Comparison of ENCODE assay signal across 8 mouse cellular contexts in the genomic region with DNA sequence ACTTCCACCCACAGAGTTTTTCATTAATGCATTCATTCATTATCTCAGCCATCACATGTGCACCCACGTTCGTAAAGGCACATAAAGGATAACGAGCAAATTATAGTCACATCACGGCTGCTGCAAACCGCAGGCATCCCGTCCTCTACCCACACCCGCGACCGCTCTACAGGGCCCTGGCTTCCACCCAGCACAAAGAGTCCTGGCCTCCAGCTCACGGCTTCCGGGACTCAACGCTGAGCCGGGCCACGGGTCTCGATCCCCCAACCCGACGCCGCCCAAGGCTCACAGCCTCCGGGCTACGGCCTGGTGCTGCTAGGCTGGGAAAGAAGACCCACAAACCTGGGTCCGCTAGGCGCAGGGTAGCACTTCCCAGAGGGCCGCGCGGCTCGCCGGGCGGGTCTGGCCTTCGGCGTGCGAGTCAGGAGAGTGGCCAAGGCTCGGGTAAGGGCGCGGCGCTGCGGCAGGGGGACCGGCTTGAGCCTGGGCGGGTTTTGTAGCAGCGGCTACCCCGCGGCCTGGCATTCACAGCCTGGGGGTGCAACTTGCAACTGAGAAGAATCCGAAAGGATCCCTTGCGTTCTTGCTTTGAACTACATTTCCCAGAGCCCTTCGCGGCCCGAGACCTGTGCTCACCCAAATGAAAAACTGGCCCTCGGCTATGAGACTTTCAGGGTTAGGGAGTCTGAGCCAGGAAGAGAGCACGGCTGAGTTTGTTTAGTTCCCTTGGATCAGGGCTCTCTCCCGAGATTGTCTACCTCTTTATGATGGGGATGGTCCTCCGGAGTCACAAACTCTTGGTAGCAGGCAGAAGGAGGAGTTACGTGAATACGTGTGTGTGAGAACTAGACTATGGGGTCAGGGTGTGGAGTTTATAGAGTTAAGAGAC. TPM values are rescaled to one million over a fixed set of nuclear protein-coding genes. Genes with fewer than 3 reads are reported as not detected.
DNase-seq lines count a peak whose midpoint lies in the region; ATAC-seq and TF ChIP-seq lines count a peak whose summit lies in the region.

TSS of gene Zfp74 (minus strand) at position 577 of the 889 bp plus-strand sequence.

- DNase-seq in CD8-positive naive resting alpha-beta T cell, adult 2 months (ENCODE audit: low read depth in 2 of 2, low spot score in 2 of 2), result peak; percentile 60 to 70
- peak; percentile 65 for DNase-seq in c-Kit-positive CD71-negative TER-119-negative erythroid progenitor cells, embryonic 14.5 days (ENCODE audit: low read depth)
- DNase-seq in forebrain, embryonic 10.5 days (ENCODE audit: extremely low spot score, low spot score), result peak; percentile 85
- DNase-seq in kidney, postnatal 25 days, result peak; percentile 84 to 88
- DNase-seq in liver, embryonic 14.5 days (ENCODE audit: low read depth in 3 of 3, low spot score in 3 of 3), result peak; percentile 54 to 63 (median 58)
- peak; percentile 85 for DNase-seq in neural tube, embryonic 11.5 days (ENCODE audit: low spot score)
- DNase-seq in stomach, postnatal 0 days (ENCODE audit: low spot score), result peak; percentile 79

- H3K27me3 ChIP-seq in forebrain, embryonic 10.5 days (ENCODE audit: poor library complexity, severe bottlenecking), result no peaks in the 10 kb centered on the region
- no peaks in the 10 kb centered on the region for H3K27me3 ChIP-seq in heart, embryonic 15.5 days
- H3K27me3 ChIP-seq in liver, embryonic 14.5 days (ENCODE audit: control insufficient read depth, insufficient read depth, low read length), result no peaks in the 10 kb centered on the region
- no peaks in the 10 kb centered on the region for H3K27me3 ChIP-seq in neural tube, embryonic 11.5 days (ENCODE audit: control insufficient read depth, insufficient read depth, low read length)
- no peaks in the 10 kb centered on the region for H3K27me3 ChIP-seq in stomach, postnatal 0 days (ENCODE audit: control insufficient read depth, insufficient read depth, low read length)

- peak; percentile 86 for ATAC-seq in heart, embryonic 15.5 days (replicated peaks; ENCODE audit: insufficient number of reproducible peaks, insufficient read depth, low FRiP score, low read depth)
- peak; percentile 91 for ATAC-seq in liver, embryonic 14.5 days (ENCODE audit: insufficient read depth)
- peak; percentile 89 for ATAC-seq in neural tube, embryonic 11.5 days (ENCODE audit: insufficient read depth, low FRiP score, low TSS enrichment)
- ATAC-seq in stomach, postnatal 0 days (ENCODE audit: low FRiP score, low TSS enrichment), result peak; percentile 85

- H3K4me1 ChIP-seq in forebrain, embryonic 10.5 days, result peaks cover 16% of the 10 kb centered on the region
- H3K4me1 ChIP-seq in heart, embryonic 15.5 days (replicated peaks), result peaks cover 3% of the 10 kb centered on the region
- H3K4me1 ChIP-seq in liver, embryonic 14.5 days (replicated peaks; ENCODE audit: control insufficient read depth in 2 of 2, insufficient read depth in 2 of 2, low read length in 1 of 2), result peaks cover 2% of the 10 kb centered on the region in 2 experiments; a peak in 2 of 4 replicates
- H3K4me1 ChIP-seq in neural tube, embryonic 11.5 days (ENCODE audit: control insufficient read depth, insufficient read depth, low read length), result no peaks in the 10 kb centered on the region
- no peaks in the 10 kb centered on the region for H3K4me1 ChIP-seq in stomach, postnatal 0 days (replicated peaks; ENCODE audit: control insufficient read depth, insufficient read depth)

- H3K4me3 ChIP-seq in forebrain, embryonic 10.5 days, result peak within 1 kb of the TSS; percentile 69
- H3K4me3 ChIP-seq in heart, embryonic 15.5 days, result peak within 1 kb of the TSS; percentile 90
- H3K4me3 ChIP-seq in liver, embryonic 14.5 days (ENCODE audit: insufficient read depth in 1 of 2, low read depth in 2 of 2, low read length in 2 of 2), result peak within 1 kb of the TSS; percentile 59 to 71
- H3K4me3 ChIP-seq in neural tube, embryonic 11.5 days (ENCODE audit: low read depth, low read length), result peak within 1 kb of the TSS; percentile 63
- peak within 1 kb of the TSS; percentile 80 for H3K4me3 ChIP-seq in stomach, postnatal 0 days (ENCODE audit: low read depth, low read length)

- H3K9me3 ChIP-seq in forebrain, embryonic 10.5 days, result no peaks in the 10 kb centered on the region
- no peaks in the 10 kb centered on the region for H3K9me3 ChIP-seq in heart, embryonic 15.5 days (replicated peaks)
- no peaks in the 10 kb centered on the region for H3K9me3 ChIP-seq in liver, embryonic 14.5 days (ENCODE audit: control insufficient read depth, low read length)
- H3K9me3 ChIP-seq in neural tube, embryonic 11.5 days (ENCODE audit: control insufficient read depth, low read length), result no peaks in the 10 kb centered on the region
- no peaks in the 10 kb centered on the region for H3K9me3 ChIP-seq in stomach, postnatal 0 days (ENCODE audit: control insufficient read depth, low read length)

- TF ChIP-seq CTCF in liver, embryonic 14.5 days (IDR thresholded peaks at IDR 0.05; ENCODE audit: low read depth), result peak; percentile 18; the same call in 1 of the 2 replicates
- TF ChIP-seq CTCF in stomach, postnatal 0 days (IDR thresholded peaks at IDR 0.05; ENCODE audit: low read depth), result peak; percentile 26

- H3K36me3 ChIP-seq in forebrain, embryonic 10.5 days (replicated peaks), result peaks cover 28% of the 10 kb centered on the region
- peaks cover 9% of the 10 kb centered on the region for H3K36me3 ChIP-seq in heart, embryonic 15.5 days
- H3K36me3 ChIP-seq in liver, embryonic 14.5 days (replicated peaks; ENCODE audit: control insufficient read depth, insufficient read depth, low read depth), result no peaks in the 10 kb centered on the region
- no peaks in the 10 kb centered on the region for H3K36me3 ChIP-seq in neural tube, embryonic 11.5 days (ENCODE audit: control insufficient read depth, insufficient read depth, low read length)
- H3K36me3 ChIP-seq in stomach, postnatal 0 days (ENCODE audit: control insufficient read depth, insufficient read depth, low read length), result no peaks in the 10 kb centered on the region

- no peak for TF ChIP-seq EP300 in liver, embryonic 14.5 days (IDR thresholded peaks at IDR 0.05; ENCODE audit: low read depth)
- no peak for TF ChIP-seq EP300 in stomach, postnatal 0 days (optimal IDR thresholded peaks at IDR 0.05)

- WGBS in forebrain, embryonic 10.5 days, result 1% methylated on average over 52 of the region's 52 CpGs
- WGBS in heart, embryonic 15.5 days, result under 1% methylated on average over 52 of the region's 52 CpGs
- 1% methylated on average over 52 of the region's 52 CpGs for WGBS in liver, embryonic 14.5 days (ENCODE audit: insufficient replicate concordance)
- 2% methylated on average over 52 of the region's 52 CpGs for WGBS in neural tube, embryonic 11.5 days
- WGBS in stomach, postnatal 0 days, result under 1% methylated on average over 46 of the region's 52 CpGs

- H3K4me2 ChIP-seq in heart, embryonic 15.5 days, result peak within 1 kb of the TSS; percentile 77
- peak within 1 kb of the TSS; percentile 87 for H3K4me2 ChIP-seq in liver, embryonic 14.5 days (ENCODE audit: low read depth)
- H3K4me2 ChIP-seq in neural tube, embryonic 11.5 days (ENCODE audit: low read depth), result peak within 1 kb of the TSS; percentile 54
- H3K4me2 ChIP-seq in stomach, postnatal 0 days (replicated peaks; ENCODE audit: low read depth), result peak within 1 kb of the TSS; percentile 71

- H3K27ac ChIP-seq in forebrain, embryonic 10.5 days, result peak within 1 kb of the TSS; percentile 95
- H3K27ac ChIP-seq in heart, embryonic 15.5 days, result peak within 1 kb of the TSS; percentile 92
- peak within 1 kb of the TSS; percentile 79 for H3K27ac ChIP-seq in liver, embryonic 14.5 days
- peak within 1 kb of the TSS; percentile 85 for H3K27ac ChIP-seq in neural tube, embryonic 11.5 days (ENCODE audit: low read depth, low read length)
- peak within 1 kb of the TSS; percentile 92 for H3K27ac ChIP-seq in stomach, postnatal 0 days (replicated peaks)

- H3K9ac ChIP-seq in heart, embryonic 15.5 days, result peak within 1 kb of the TSS; percentile 92
- H3K9ac ChIP-seq in liver, embryonic 14.5 days (replicated peaks), result peak within 1 kb of the TSS; percentile 85
- peak within 1 kb of the TSS; percentile 91 for H3K9ac ChIP-seq in neural tube, embryonic 11.5 days (ENCODE audit: low read length)
- H3K9ac ChIP-seq in stomach, postnatal 0 days (ENCODE audit: low read length), result peak within 1 kb of the TSS; percentile 89

RNA-seq across cellular contexts. Expression of gene Zfp74, which starts in this region (rescaled TPM):
- 13.5 and 13.8 TPM in 2 replicates for polyA plus RNA-seq in forebrain, embryonic 10.5 days (2016; fragmentation: Nextera tagmentation; extraction: Ambion mirVana)
- 6.7 and 9.4 TPM in 2 replicates for polyA plus RNA-seq in heart, embryonic 15.5 days (2015; fragmentation: Nextera tagmentation; extraction: Ambion mirVana)
- 1.5 and 1.7 TPM in 2 replicates for polyA plus RNA-seq in liver, embryonic 14.5 days (2012; rRNA removed)
- polyA plus RNA-seq in liver, embryonic 14.5 days (2014; fragmentation: Nextera tagmentation; extraction: Ambion mirVana), result 0.85 and 1.8 TPM in 2 replicates
- 11.0 and 12.9 TPM in 2 replicates for polyA plus RNA-seq in neural tube, embryonic 11.5 days (2014; fragmentation: Nextera tagmentation; extraction: Ambion mirVana)
- polyA plus RNA-seq in stomach, postnatal 0 days (2015; fragmentation: Nextera tagmentation; extraction: Ambion mirVana), result 2.8 and 3.1 TPM in 2 replicates

Comparison
In these comparisons a context has a peak if more than half of its experiments do, and no peak if none do; other contexts are left out.
1. Peak in every context shown above with its lines: DNase-seq, ATAC-seq, H3K4me3 ChIP-seq and H3K27ac ChIP-seq.